Mouse (Mus musculus) CH12.LX (cell line): ENCODE results near the gene Trio. TPM values are rescaled to one million over a fixed set of nuclear protein-coding genes. Genes with fewer than 3 reads are reported as not detected.

Experiments used
- DNase-seq: peaks from one replicate; pipeline ENCODE4 v3.0.0-alpha.2; 2013; ENCODE audit errors: extremely low read depth
- H3K27ac ChIP-seq: 2 replicates; pipeline ENCODE4 v1.5.1; 2012; ENCODE audit warnings: low read depth, mild to moderate bottlenecking, control low read depth, moderate library complexity; ENCODE audit not compliant: insufficient read depth
- H3K27me3 ChIP-seq: replicated peaks from 2 replicates; pipeline ENCODE3; 2012; ENCODE audit warnings: inconsistent platforms
- H3K36me3 ChIP-seq, 2 experiments: replicated peaks in 1 of 2; 2 replicates each; pipeline versions ENCODE3 to v1.6.1; 2012; ENCODE audit warnings: inconsistent platforms in 1 of 2, low read length in 1 of 2, mild to moderate bottlenecking in 1 of 2, mixed read lengths in 1 of 2, moderate library complexity in 1 of 2; ENCODE audit not compliant: control insufficient read depth in 1 of 2, insufficient read depth in 1 of 2
- H3K4me1 ChIP-seq, 2 experiments: 2 replicates each; pipeline ENCODE4 v1.6.1; 2012; ENCODE audit warnings: inconsistent platforms in 1 of 2, moderate library complexity in 1 of 2; ENCODE audit not compliant: insufficient read depth in 2 of 2, control insufficient read depth in 1 of 2
- H3K4me2 ChIP-seq: 2 replicates; pipeline ENCODE4 v1.6.1; 2012; ENCODE audit warnings: low read depth, mild to moderate bottlenecking, control low read depth; ENCODE audit not compliant: poor library complexity, insufficient read depth, severe bottlenecking
- H3K4me3 ChIP-seq, 3 experiments: fragments of 150-350 bp in 1 of 3; sonication (generic) in 1 of 3; replicated peaks in 1 of 3; 2 replicates each; pipeline versions ENCODE3 to v1.5.1; 2011 to 2012; ENCODE audit warnings: low read depth in 2 of 3, low read length in 2 of 3, mild to moderate bottlenecking in 2 of 3, moderate library complexity in 2 of 3, control low read depth in 1 of 3, improper control_type of control experiment in 1 of 3, inconsistent platforms in 1 of 3, mixed read lengths in 1 of 3; ENCODE audit not compliant: poor library complexity in 1 of 3
- H3K79me2 ChIP-seq: replicated peaks from 2 replicates; pipeline ENCODE4 v1.6.1; 2012; ENCODE audit warnings: mild to moderate bottlenecking, moderate library complexity; ENCODE audit not compliant: control insufficient read depth, poor library complexity, insufficient read depth, severe bottlenecking; ENCODE audit errors: extremely low read depth
- H3K9ac ChIP-seq: 2 replicates; pipeline ENCODE4 v1.6.1; 2012; ENCODE audit warnings: low read depth, mild to moderate bottlenecking, control low read depth, moderate library complexity; ENCODE audit not compliant: insufficient read depth
- H3K9me3 ChIP-seq: replicated peaks from 2 replicates; pipeline ENCODE3; 2012; ENCODE audit warnings: low read length, inconsistent platforms, mixed read lengths
- BHLHE40 ChIP-seq: IDR thresholded peaks from 2 replicates; pipeline ENCODE4 v1.6.1; 2011; ENCODE audit warnings: mild to moderate bottlenecking, low read depth, low read length, improper control_type of control experiment
- CHD1 ChIP-seq: IDR thresholded peaks from 2 replicates; pipeline ENCODE4 v1.6.1; 2012; ENCODE audit warnings: low read depth, low read length, improper control_type of control experiment, inconsistent platforms
- CTCF ChIP-seq, 2 experiments: IDR thresholded peaks in 1 of 2; conservative IDR thresholded peaks in 1 of 2; 2 replicates each; pipeline ENCODE4 v1.5.1; 2011 to 2012; ENCODE audit warnings: low read depth in 2 of 2, low read length in 2 of 2, improper control_type of control experiment in 1 of 2, inconsistent platforms in 1 of 2, mild to moderate bottlenecking in 1 of 2, moderate library complexity in 1 of 2
- E2F4 ChIP-seq: IDR thresholded peaks from 2 replicates; pipeline ENCODE4 v1.6.1; 2011; ENCODE audit warnings: low read depth, low read length, improper control_type of control experiment; ENCODE audit not compliant: insufficient replicate concordance
- ELF1 ChIP-seq: IDR thresholded peaks from 2 replicates; pipeline ENCODE4 v1.6.1; 2014; ENCODE audit warnings: low read depth, mild to moderate bottlenecking, inconsistent platforms, low read length, improper control_type of control experiment
- EP300 ChIP-seq: IDR thresholded peaks from 2 replicates; pipeline ENCODE4 v1.6.1; 2011; ENCODE audit warnings: low read length, improper control_type of control experiment
- IRF4 ChIP-seq: IDR thresholded peaks from 2 replicates; pipeline ENCODE4 v1.6.1; 2014; ENCODE audit warnings: low read depth, mild to moderate bottlenecking, inconsistent platforms, low read length, improper control_type of control experiment
- KAT2A ChIP-seq: IDR thresholded peaks from 2 replicates; pipeline ENCODE4 v1.6.1; 2012; ENCODE audit warnings: low read length, improper control_type of control experiment, inconsistent platforms; ENCODE audit not compliant: insufficient replicate concordance
- MAFK ChIP-seq: IDR thresholded peaks from 2 replicates; pipeline ENCODE4 v1.6.1; 2011; ENCODE audit warnings: low read length, improper control_type of control experiment; ENCODE audit not compliant: insufficient replicate concordance
- MAX ChIP-seq: IDR thresholded peaks from 2 replicates; pipeline ENCODE4 v1.6.1; 2011; ENCODE audit warnings: low read length, improper control_type of control experiment
- MEF2A ChIP-seq: IDR thresholded peaks from 2 replicates; pipeline ENCODE4 v1.6.1; 2014; ENCODE audit warnings: low read depth, mild to moderate bottlenecking, inconsistent platforms, low read length, improper control_type of control experiment, borderline replicate concordance
- MXI1 ChIP-seq: IDR thresholded peaks from 2 replicates; pipeline ENCODE4 v1.6.1; 2011; ENCODE audit warnings: mild to moderate bottlenecking, low read depth, low read length, improper control_type of control experiment
- NELFE ChIP-seq: IDR thresholded peaks from 2 replicates; pipeline ENCODE4 v1.6.1; 2011; ENCODE audit warnings: low read depth, low read length, improper control_type of control experiment
- NRF1 ChIP-seq: IDR thresholded peaks from 2 replicates; pipeline ENCODE4 v1.6.1; 2014; ENCODE audit warnings: low read depth, mild to moderate bottlenecking, inconsistent platforms, low read length, improper control_type of control experiment, moderate library complexity
- PAX5 ChIP-seq: IDR thresholded peaks from 2 replicates; pipeline ENCODE4 v1.6.1; 2012; ENCODE audit warnings: low read length, inconsistent platforms, mixed read lengths
- POLR2A ChIP-seq: IDR thresholded peaks from 2 replicates; pipeline ENCODE4 v1.6.1; 2011; ENCODE audit warnings: low read depth, mild to moderate bottlenecking, improper control_type of control experiment, low read length
- RAD21 ChIP-seq: IDR thresholded peaks from 2 replicates; pipeline ENCODE4 v1.6.1; 2011; ENCODE audit warnings: low read depth, mild to moderate bottlenecking, low read length, improper control_type of control experiment, moderate library complexity
- RCOR1 ChIP-seq: conservative IDR thresholded peaks from 2 replicates; pipeline ENCODE4 v1.6.1; 2012; ENCODE audit warnings: low read depth, mild to moderate bottlenecking, inconsistent platforms, low read length, improper control_type of control experiment
- SIN3A ChIP-seq: IDR thresholded peaks from 2 replicates; pipeline ENCODE4 v1.6.1; 2012; ENCODE audit warnings: low read length, improper control_type of control experiment, inconsistent platforms
- SMC3 ChIP-seq: IDR thresholded peaks from 2 replicates; pipeline ENCODE4 v1.6.1; 2011; ENCODE audit warnings: low read depth, low read length, improper control_type of control experiment
- TCF12 ChIP-seq: IDR thresholded peaks from 2 replicates; pipeline ENCODE4 v1.6.1; 2014; ENCODE audit warnings: low read depth, mild to moderate bottlenecking, inconsistent platforms, low read length, improper control_type of control experiment
- UBTF ChIP-seq: IDR thresholded peaks from 2 replicates; pipeline ENCODE4 v1.6.1; 2012; ENCODE audit warnings: low read depth, mild to moderate bottlenecking, inconsistent platforms, low read length, improper control_type of control experiment, moderate library complexity
- ZC3H11A ChIP-seq: IDR thresholded peaks from 2 replicates; pipeline ENCODE4 v1.6.1; 2012; ENCODE audit warnings: low read depth, mild to moderate bottlenecking, inconsistent platforms, low read length, improper control_type of control experiment
- ZKSCAN1 ChIP-seq: IDR thresholded peaks from 2 replicates; pipeline ENCODE4 v1.6.1; 2012; ENCODE audit warnings: low read depth, inconsistent platforms, low read length, improper control_type of control experiment, borderline replicate concordance
- ZMIZ1 ChIP-seq: IDR thresholded peaks from 2 replicates; pipeline ENCODE4 v1.6.1; 2012; ENCODE audit warnings: low read depth, mild to moderate bottlenecking, inconsistent platforms, low read length, improper control_type of control experiment
- dilution Hi-C: fragments of 300-500 bp; cut with MboI; formaldehyde crosslinking; loops from 2 replicates; pipeline ENCODE4 v1.14.3; 2020; ENCODE audit warnings: low sequenced_read_pairs; ENCODE audit not compliant: extremely low pct_unique_long_range_greater_than_20kb, extremely low pct_ligation_motif_present
- in situ Hi-C: fragments of 300-500 bp; cut with MboI; formaldehyde crosslinking; loops from 3 replicates; pipeline ENCODE4 v1.14.3; 2019; ENCODE audit warnings: low sequenced_read_pairs, low pct_ligation_motif_present, low pct_unique_long_range_greater_than_20kb, mixed read lengths
- polyA plus RNA-seq: library from polyadenylated mRNA; unstranded; fragments of >175 nt; gene quantifications from 2 replicates; pipeline ENCODE4 v1.2.1, GENCODE M21; 2012; ENCODE audit warnings: low read depth; ENCODE audit not compliant: insufficient read length
- total RNA-seq, 2 experiments: library from RNA; depleted of rRNA; stranded (reverse); fragments of 300-350 nt in 1 of 2; fragments of >200 nt in 1 of 2; gene quantifications; 2 replicates each; pipeline ENCODE4 v1.2.3; 2012 to 2014

Trio gene
- total and polyA plus RNA-seq, 3 experiments: 3.9 to 17.5 (median 4.3) TPM

DNA sequence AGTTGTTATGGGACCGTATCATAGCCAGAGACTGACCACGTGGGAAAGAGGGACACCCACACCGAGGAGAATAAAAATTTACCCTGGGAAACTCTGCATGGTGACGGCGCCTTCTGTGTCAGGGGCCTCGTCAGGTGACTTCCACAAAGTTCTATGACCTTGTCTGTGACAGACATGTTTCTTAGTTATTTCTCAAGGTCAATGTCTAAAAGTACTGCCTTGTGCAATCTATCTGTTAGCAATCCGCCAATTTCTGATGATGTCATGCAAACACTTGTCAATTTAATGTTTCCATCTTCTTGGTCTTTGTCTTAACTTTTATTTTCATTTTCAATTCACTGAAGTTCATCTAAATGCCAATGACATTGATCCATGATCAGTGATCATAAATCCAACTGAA, 157.8 kb downstream of the Trio start:
- in situ Hi-C loops: no loop called here
- dilution Hi-C loops: no loop called here
- H3K27ac ChIP-seq: no peak overlapping the region
- no peaks in the 10 kb centered on the region for H3K79me2 ChIP-seq
- peaks cover 0 to 13% of the 10 kb centered on the region in 2 experiments; a peak in 2 of 4 replicates for H3K4me1 ChIP-seq
- no peaks in the 10 kb centered on the region for H3K9me3 ChIP-seq
- no peak overlapping the region for H3K9ac ChIP-seq
- no peak for DNase-seq
- no peak overlapping the region for H3K4me2 ChIP-seq
- no peaks in the 10 kb centered on the region for H3K36me3 ChIP-seq
- no peak overlapping the region for H3K4me3 ChIP-seq
- H3K27me3 ChIP-seq: no peaks in the 10 kb centered on the region
- TF ChIP-seq ZC3H11A (no peak), RCOR1 (no peak), ZMIZ1 (no peak), POLR2A (no peak), MEF2A (no peak), KAT2A (no peak), CHD1 (no peak), RAD21 (no peak), UBTF (no peak), NRF1 (no peak), PAX5 (no peak), MAX (no peak), TCF12 (no peak), ZKSCAN1 (no peak), SMC3 (no peak), SIN3A (no peak), MAFK (no peak)
- TF ChIP-seq, all 38 proteins: peak for 0

DNA sequence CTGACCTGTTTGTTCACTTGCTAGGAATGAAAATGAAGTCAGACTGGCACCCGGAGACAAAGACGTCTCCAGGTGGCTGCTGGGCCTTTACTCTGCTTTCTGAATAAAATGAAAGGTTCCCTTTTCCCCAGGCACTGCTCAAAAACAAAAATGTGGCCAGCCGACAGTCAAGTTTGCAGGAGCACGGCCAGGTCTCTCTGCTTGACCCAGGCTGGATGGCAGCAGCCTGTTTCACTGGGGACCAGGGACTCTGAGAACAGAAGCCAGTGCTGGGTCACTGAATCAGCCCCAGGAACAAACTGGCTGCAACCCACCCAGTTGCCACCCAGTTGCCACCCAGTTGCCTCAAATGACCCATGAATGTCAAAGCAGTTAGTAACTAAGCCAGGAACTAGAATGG, 159.2 kb downstream of the Trio start:
- H3K79me2 ChIP-seq: no peaks in the 10 kb centered on the region
- H3K27ac ChIP-seq: no peak overlapping the region
- dilution Hi-C loops (no loop called here), in situ Hi-C loops (no loop called here)
- H3K9ac ChIP-seq: no peak overlapping the region
- no peaks in the 10 kb centered on the region for H3K9me3 ChIP-seq
- no peaks in the 10 kb centered on the region for H3K27me3 ChIP-seq
- H3K4me3 ChIP-seq: no peak overlapping the region
- peaks cover 0 to 10% of the 10 kb centered on the region in 2 experiments; a peak in 2 of 4 replicates for H3K4me1 ChIP-seq
- no peak for DNase-seq
- no peaks in the 10 kb centered on the region for H3K36me3 ChIP-seq
- no peak overlapping the region for H3K4me2 ChIP-seq
- TF ChIP-seq CTCF (conservative IDR thresholded peaks at IDR 0.05 in 1 of 2, IDR thresholded peaks at IDR 0.05 in 1 of 2; ENCODE audit: low read depth in 2 of 2, low read length in 2 of 2) (no peak), SMC3 (no peak), NELFE (no peak), EP300 (no peak), E2F4 (no peak), ZKSCAN1 (no peak), ELF1 (no peak), IRF4 (no peak), BHLHE40 (no peak), KAT2A (no peak), MXI1 (no peak), MAFK (no peak), SIN3A (no peak), UBTF (no peak), ZC3H11A (no peak), MAX (no peak)
